Comparison of ENCODE assay signal across 8 mouse cellular contexts in the genomic region with DNA sequence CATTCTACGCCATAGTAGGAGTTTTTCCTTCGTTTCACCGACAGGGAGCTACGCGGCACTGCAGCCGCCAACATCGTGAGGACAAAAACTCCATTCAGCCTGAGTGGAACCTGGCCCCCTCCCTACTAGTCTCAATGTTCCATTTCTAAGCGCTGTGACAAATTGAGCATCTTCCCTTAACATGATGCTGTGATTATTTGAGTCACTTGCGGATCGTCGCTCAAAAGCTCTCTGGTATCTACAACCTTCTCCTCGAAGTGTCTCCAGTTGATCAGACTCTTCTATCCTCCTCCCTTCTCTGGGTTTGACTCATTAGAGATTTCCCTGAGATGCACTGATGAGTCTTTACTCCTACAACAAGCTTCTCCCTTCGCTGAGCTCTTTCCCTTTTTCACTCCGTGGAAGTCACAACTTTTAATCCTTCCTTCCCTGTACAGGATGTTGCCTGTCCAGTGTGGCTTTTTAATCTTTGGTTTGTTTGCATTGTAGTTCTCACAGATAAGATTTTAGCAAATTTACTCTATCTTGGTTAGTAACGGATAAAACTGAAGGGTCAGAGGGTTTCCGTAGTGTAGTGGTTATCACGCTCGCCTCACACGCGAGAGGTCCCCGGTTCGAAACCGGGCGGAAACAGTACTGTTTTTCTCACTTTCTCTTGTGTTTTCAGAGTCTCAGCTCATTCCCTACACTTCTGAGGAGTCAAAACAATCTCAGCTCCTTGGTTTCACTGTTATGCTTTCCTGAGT.
DNase-seq lines count a peak whose midpoint lies in the region; ATAC-seq and TF ChIP-seq lines count a peak whose summit lies in the region.

No protein-coding gene starts in this region.

- ATAC-seq in lung, embryonic 14.5 days (ENCODE audit: insufficient read depth), result peak; percentile 61
- ATAC-seq in forebrain, embryonic 15.5 days (replicated peaks), result 0 out of 2 replicates have a peak, but pooled peaks have one; percentile 8
- 0 out of 2 replicates have a peak, but pooled peaks have one; percentile 32 for ATAC-seq in liver, embryonic 16.5 days (ENCODE audit: low read depth)
- ATAC-seq in megakaryocyte-erythroid progenitor cell, adult 5-6 weeks (replicated peaks; ENCODE audit: low FRiP score, low TSS enrichment, poor library complexity, severe bottlenecking), result no peak

- no peaks in the 10 kb centered on the region for H3K4me1 ChIP-seq in lung, embryonic 14.5 days (ENCODE audit: insufficient read depth)
- peaks cover 15% of the 10 kb centered on the region for H3K4me1 ChIP-seq in forebrain, embryonic 15.5 days
- H3K4me1 ChIP-seq in liver, embryonic 16.5 days (ENCODE audit: control insufficient read depth, low read depth, low read length), result peaks cover 2% of the 10 kb centered on the region; the same call in 1 of the 2 replicates

- no peaks in the 10 kb centered on the region for H3K9me3 ChIP-seq in lung, embryonic 14.5 days (ENCODE audit: low read depth, low read length)
- no peaks in the 10 kb centered on the region for H3K9me3 ChIP-seq in forebrain, embryonic 15.5 days
- H3K9me3 ChIP-seq in liver, embryonic 16.5 days (replicated peaks; ENCODE audit: control insufficient read depth, low read length), result no peaks in the 10 kb centered on the region

- H3K36me3 ChIP-seq in lung, embryonic 14.5 days (ENCODE audit: insufficient read depth), result no peaks in the 10 kb centered on the region
- no peaks in the 10 kb centered on the region for H3K36me3 ChIP-seq in forebrain, embryonic 15.5 days
- no peaks in the 10 kb centered on the region for H3K36me3 ChIP-seq in liver, embryonic 16.5 days (ENCODE audit: control insufficient read depth, insufficient read depth)

- 3% methylated on average over 24 of the region's 24 CpGs for WGBS in lung, embryonic 14.5 days
- 4% methylated on average over 24 of the region's 24 CpGs for WGBS in forebrain, embryonic 15.5 days
- WGBS in liver, embryonic 16.5 days (ENCODE audit: insufficient replicate concordance), result under 1% methylated on average over 24 of the region's 24 CpGs

- H3K4me3 ChIP-seq in lung, embryonic 14.5 days (ENCODE audit: low read depth, low read length), result peak overlapping the region; percentile 35
- peak overlapping the region; percentile 28 for H3K4me3 ChIP-seq in forebrain, embryonic 15.5 days
- peak overlapping the region; percentile 22 for H3K4me3 ChIP-seq in liver, embryonic 16.5 days (ENCODE audit: low read depth, low read length)

- no peak overlapping the region for H3K27ac ChIP-seq in lung, embryonic 14.5 days (ENCODE audit: low read depth)
- H3K27ac ChIP-seq in forebrain, embryonic 15.5 days (replicated peaks), result no peak overlapping the region
- H3K27ac ChIP-seq in liver, embryonic 16.5 days (ENCODE audit: low read length), result no peak overlapping the region

- TF ChIP-seq CTCF in lung, embryonic 14.5 days (IDR thresholded peaks at IDR 0.05; ENCODE audit: low read depth), result peak; percentile 35; the same call in 1 of the 2 replicates

- DNase-seq in lung, embryonic 14.5 days, result peak; percentile 86
- DNase-seq in lung, postnatal 25 days (ENCODE audit: low spot score), result no peak
- peak; percentile 86 for DNase-seq in ZHBTc4 (ENCODE audit: low read depth, low spot score)
- no peak for DNase-seq in lung, postnatal 36 days
- no peak for DNase-seq in thymus, postnatal 36 days

- H3K4me2 ChIP-seq in lung, embryonic 14.5 days, result peak overlapping the region; percentile 59
- H3K4me2 ChIP-seq in forebrain, embryonic 15.5 days (replicated peaks), result peak overlapping the region; percentile 31
- peak overlapping the region; percentile 75 for H3K4me2 ChIP-seq in liver, embryonic 16.5 days (ENCODE audit: low read depth, low read length)

- peak overlapping the region; percentile 13; the same call in 1 of the 2 replicates for H3K9ac ChIP-seq in lung, embryonic 14.5 days
- H3K9ac ChIP-seq in forebrain, embryonic 15.5 days (replicated peaks), result 0 out of 2 replicates have a peak overlapping the region, but pooled peaks have one; percentile 10
- no peak overlapping the region for H3K9ac ChIP-seq in liver, embryonic 16.5 days (ENCODE audit: low read depth, low read length)

- H3K27me3 ChIP-seq in lung, embryonic 14.5 days (ENCODE audit: insufficient read depth, low read length), result peaks cover 22% of the 10 kb centered on the region; the same call in 1 of the 2 replicates
- H3K27me3 ChIP-seq in forebrain, embryonic 15.5 days, result peaks cover 51% of the 10 kb centered on the region
- peaks cover 44% of the 10 kb centered on the region for H3K27me3 ChIP-seq in liver, embryonic 16.5 days (ENCODE audit: control insufficient read depth, insufficient read depth, low read depth, low read length)

Comparison
In these comparisons a context has a peak if more than half of its experiments do, and no peak if none do; other contexts are left out.
1. DNase-seq: peak in lung, embryonic 14.5 days (single experiment) and ZHBTc4 (single experiment); none in lung, postnatal 25 days (single experiment), lung, postnatal 36 days (single experiment) and thymus, postnatal 36 days (0 of 2).
2. Peak in every context shown above with its lines, with median percentiles within 50 percentile points of each other: H3K4me2 ChIP-seq and H3K4me3 ChIP-seq.